Mouse (Mus musculus): ENCODE data around the gene Mpc1. TPM values are rescaled to one million over a fixed set of nuclear protein-coding genes. Genes with fewer than 3 reads are reported as not detected.

Mpc1 gene
- total and polyA plus RNA-seq, 2 experiments from 2014 or later, result 744 to 986 TPM

DNA sequence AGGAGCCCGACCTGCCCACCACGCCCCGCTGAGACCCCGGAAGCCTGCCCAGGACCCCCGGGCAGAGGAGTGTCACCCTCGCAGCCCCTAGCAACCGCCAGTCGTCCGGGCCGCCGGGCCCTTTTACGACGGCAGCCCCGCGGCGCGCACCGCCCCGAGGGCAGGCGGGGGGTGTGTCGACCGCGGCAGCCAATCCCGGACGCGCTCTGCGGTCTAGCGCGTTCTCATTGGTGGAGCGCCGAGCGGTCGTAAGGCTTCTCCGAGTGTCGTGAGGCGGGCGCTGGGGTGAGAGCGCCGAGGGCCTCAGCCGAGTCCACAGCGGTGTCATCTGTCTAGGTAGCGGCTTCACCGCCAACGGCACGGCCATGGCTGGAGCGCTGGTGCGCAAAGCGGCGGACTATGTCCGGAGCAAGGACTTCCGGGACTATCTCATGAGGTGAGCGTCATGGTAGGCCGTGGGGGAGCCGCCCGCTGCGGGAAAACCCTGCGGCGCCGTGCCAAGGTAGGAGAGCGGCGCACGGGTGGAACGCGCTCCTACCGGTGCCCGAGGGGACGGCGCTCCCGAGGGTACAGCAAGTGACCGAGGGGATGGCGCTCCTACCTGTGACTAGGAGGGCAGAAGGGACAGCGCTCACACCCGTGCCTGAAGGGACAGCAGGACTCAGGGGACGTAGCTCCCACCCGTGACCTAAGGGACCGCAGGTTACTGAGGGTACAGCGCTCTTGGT, 986 bp downstream of the Mpc1 start:
- Histone ChIP-seq H3K27me3 (ENCODE audit: control insufficient read depth, insufficient read depth, low read length) (no peaks in the 10 kb centered on the region), H3K9me3 (replicated peaks; ENCODE audit: control insufficient read depth, low read length) (no peaks in the 10 kb centered on the region), H3K36me3 (replicated peaks; ENCODE audit: control insufficient read depth, insufficient read depth, low read length) (no peaks in the 10 kb centered on the region), H3K4me3 (ENCODE audit: low read depth, low read length) (peak overlapping the region; percentile 85), H3K9ac (replicated peaks; ENCODE audit: low read depth, low read length) (peak overlapping the region; percentile 87), H3K4me1 (ENCODE audit: control insufficient read depth, insufficient read depth) (peaks cover 11% of the 10 kb centered on the region; the same call in 1 of the 2 replicates), H3K4me2 (ENCODE audit: low read depth, low read length) (peak overlapping the region; percentile 90), H3K27ac (ENCODE audit: low read depth) (peak overlapping the region; percentile 99)
- DNase-seq (ENCODE audit: low spot score) (peak; percentile 97), ATAC-seq (ENCODE audit: insufficient read depth, low read depth) (peak; percentile 94)
- TF ChIP-seq EP300 (IDR thresholded peaks at IDR 0.05; ENCODE audit: low read depth) (0 out of 2 replicates have a peak, but pooled peaks have one; percentile 54), CTCF (IDR thresholded peaks at IDR 0.05; ENCODE audit: low read depth) (0 out of 2 replicates have a peak, but pooled peaks have one; percentile 19)
- under 1% methylated on average over 77 of the region's 77 CpGs for WGBS

DNA sequence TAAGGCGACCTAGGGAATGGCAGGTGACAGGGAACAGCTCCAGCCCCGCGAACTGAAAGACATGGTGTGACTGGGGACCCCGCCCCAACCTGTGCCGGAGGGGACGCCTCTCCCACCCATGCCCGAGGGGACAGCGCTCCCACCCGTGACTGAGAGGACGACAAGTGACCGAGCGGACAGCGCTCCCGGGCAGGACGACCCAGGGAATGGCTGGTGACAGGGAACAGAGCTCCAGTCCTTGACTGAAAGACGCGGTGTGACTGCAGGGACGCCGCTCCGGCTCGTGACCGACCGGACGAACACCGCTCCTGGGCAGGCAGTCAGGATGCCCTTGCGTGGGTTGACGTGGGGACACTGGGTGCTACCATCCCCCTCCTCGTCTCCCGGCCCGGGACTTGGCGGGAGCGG, 1.6 kb downstream of the Mpc1 start:
- peak; percentile 7 for ATAC-seq (ENCODE audit: insufficient read depth, low read depth)
- Histone ChIP-seq H3K27me3 (ENCODE audit: control insufficient read depth, insufficient read depth, low read length) (no peaks in the 10 kb centered on the region), H3K4me3 (ENCODE audit: low read depth, low read length) (peak overlapping the region; percentile 85), H3K36me3 (replicated peaks; ENCODE audit: control insufficient read depth, insufficient read depth, low read length) (0 out of 2 replicates have a peak, but pooled peaks cover 5% of the 10 kb centered on the region), H3K4me1 (ENCODE audit: control insufficient read depth, insufficient read depth) (peaks cover 11% of the 10 kb centered on the region; the same call in 1 of the 2 replicates), H3K9ac (replicated peaks; ENCODE audit: low read depth, low read length) (peak overlapping the region; percentile 87), H3K27ac (ENCODE audit: low read depth) (peak overlapping the region; percentile 99), H3K9me3 (replicated peaks; ENCODE audit: control insufficient read depth, low read length) (no peaks in the 10 kb centered on the region), H3K4me2 (ENCODE audit: low read depth, low read length) (peak overlapping the region; percentile 90)
- under 1% methylated on average over 32 of the region's 32 CpGs for WGBS
- DNase-seq (ENCODE audit: low spot score), result peak; percentile 33
- TF ChIP-seq CTCF (IDR thresholded peaks at IDR 0.05; ENCODE audit: low read depth) (no peak), EP300 (IDR thresholded peaks at IDR 0.05; ENCODE audit: low read depth) (no peak)

DNA sequence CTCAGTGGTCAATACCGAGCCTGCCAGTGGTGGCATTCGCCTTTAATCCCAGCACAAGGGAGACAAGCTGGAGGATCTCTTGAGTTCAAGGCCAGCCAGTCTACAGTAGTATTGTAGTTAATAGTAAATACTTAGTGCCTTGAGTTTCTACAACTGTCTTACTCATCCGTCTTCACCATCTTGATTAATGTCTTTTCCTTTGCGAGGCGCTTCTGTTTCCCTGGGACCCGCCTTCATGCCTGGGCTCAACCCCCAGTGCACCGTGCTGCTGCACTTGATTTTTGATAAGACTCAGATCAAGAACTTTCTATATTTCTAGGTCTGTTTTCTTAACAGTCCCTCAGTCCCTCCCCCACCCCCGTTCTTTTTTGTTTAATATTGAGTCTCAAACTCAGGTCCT, 2.4 kb downstream of the Mpc1 start:
- Histone ChIP-seq H3K4me3 (ENCODE audit: low read depth, low read length) (peak overlapping the region; percentile 85), H3K9me3 (replicated peaks; ENCODE audit: control insufficient read depth, low read length) (no peaks in the 10 kb centered on the region), H3K4me2 (ENCODE audit: low read depth, low read length) (peak overlapping the region; percentile 90), H3K27me3 (ENCODE audit: control insufficient read depth, insufficient read depth, low read length) (no peaks in the 10 kb centered on the region), H3K36me3 (replicated peaks; ENCODE audit: control insufficient read depth, insufficient read depth, low read length) (0 out of 2 replicates have a peak, but pooled peaks cover 7% of the 10 kb centered on the region), H3K27ac (ENCODE audit: low read depth) (peak overlapping the region; percentile 99), H3K9ac (replicated peaks; ENCODE audit: low read depth, low read length) (peak overlapping the region; percentile 87), H3K4me1 (ENCODE audit: control insufficient read depth, insufficient read depth) (peaks cover 11% of the 10 kb centered on the region; the same call in 1 of the 2 replicates)
- WGBS, result 32% methylated on average over 8 of the region's 8 CpGs
- DNase-seq (ENCODE audit: low spot score) (no peak), ATAC-seq (ENCODE audit: insufficient read depth, low read depth) (no peak)
- TF ChIP-seq CTCF (IDR thresholded peaks at IDR 0.05; ENCODE audit: low read depth) (no peak), EP300 (IDR thresholded peaks at IDR 0.05; ENCODE audit: low read depth) (no peak)

DNA sequence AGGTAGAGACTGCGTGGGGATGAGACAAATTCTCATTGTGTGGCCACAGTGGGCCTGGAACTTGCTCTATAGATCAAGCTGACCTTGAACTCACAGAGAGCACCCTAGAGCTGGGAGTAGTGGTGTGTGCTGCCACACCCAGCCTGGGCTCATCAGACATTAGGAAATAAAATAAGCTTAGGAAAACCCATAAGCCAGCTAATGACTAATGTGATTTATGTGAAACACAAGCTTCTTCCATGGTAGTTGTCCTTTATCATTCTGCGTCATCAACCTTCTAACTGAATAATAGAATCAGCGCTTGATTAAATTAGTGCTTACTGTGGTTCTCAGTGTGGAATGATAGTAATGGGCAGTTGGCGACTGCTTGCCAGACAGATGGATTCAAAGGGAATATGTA, 4.3 kb downstream of the Mpc1 start:
- Histone ChIP-seq H3K27me3 (ENCODE audit: control insufficient read depth, insufficient read depth, low read length) (no peaks in the 10 kb centered on the region), H3K9me3 (replicated peaks; ENCODE audit: control insufficient read depth, low read length) (no peaks in the 10 kb centered on the region), H3K4me1 (ENCODE audit: control insufficient read depth, insufficient read depth) (peaks cover 8% of the 10 kb centered on the region; the same call in 1 of the 2 replicates), H3K4me3 (ENCODE audit: low read depth, low read length) (no peak overlapping the region), H3K4me2 (ENCODE audit: low read depth, low read length) (no peak overlapping the region), H3K9ac (replicated peaks; ENCODE audit: low read depth, low read length) (no peak overlapping the region), H3K27ac (ENCODE audit: low read depth) (no peak overlapping the region), H3K36me3 (replicated peaks; ENCODE audit: control insufficient read depth, insufficient read depth, low read length) (0 out of 2 replicates have a peak, but pooled peaks cover 7% of the 10 kb centered on the region)
- WGBS, result 90% methylated on average over 4 of the region's 4 CpGs
- DNase-seq (ENCODE audit: low spot score) (no peak), ATAC-seq (ENCODE audit: insufficient read depth, low read depth) (no peak)
- TF ChIP-seq CTCF (IDR thresholded peaks at IDR 0.05; ENCODE audit: low read depth), result no peak
- TF ChIP-seq EP300 (IDR thresholded peaks at IDR 0.05; ENCODE audit: low read depth), result no peak

DNA sequence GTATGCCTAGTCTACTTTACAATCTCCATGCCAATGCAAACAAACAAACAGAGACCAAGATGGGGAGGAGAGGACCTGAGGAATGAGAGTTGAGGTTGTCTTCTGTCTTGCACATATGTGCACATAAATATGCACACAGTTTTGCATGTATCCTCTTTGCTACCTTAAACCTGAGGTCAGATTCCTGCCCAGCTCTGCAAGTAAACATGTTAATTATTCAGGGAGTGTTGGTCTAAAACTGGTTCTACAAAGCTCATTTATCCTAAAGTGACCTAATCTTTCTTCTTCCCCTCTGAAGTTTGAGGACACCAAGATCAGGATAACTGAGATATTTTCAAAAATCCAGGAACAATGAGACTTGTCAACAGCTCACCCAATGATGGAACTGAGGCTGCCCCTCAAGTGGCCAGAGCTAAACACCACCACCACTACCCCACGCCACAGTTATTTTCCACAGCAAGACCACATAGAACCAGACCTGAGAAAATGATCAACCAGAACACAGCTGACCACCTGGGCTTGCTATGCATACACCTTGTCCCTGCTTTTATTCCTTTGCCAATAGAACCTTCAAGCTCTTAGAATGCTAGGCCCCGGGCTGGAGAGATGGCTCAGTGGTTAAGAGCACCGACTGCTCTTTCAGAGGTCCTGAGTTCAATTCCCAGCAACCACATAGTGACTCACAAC, 7.4 kb downstream of the Mpc1 start:
- Histone ChIP-seq H3K27ac (ENCODE audit: low read depth) (no peak overlapping the region), H3K4me3 (ENCODE audit: low read depth, low read length) (no peak overlapping the region), H3K4me2 (ENCODE audit: low read depth, low read length) (no peak overlapping the region), H3K4me1 (ENCODE audit: control insufficient read depth, insufficient read depth) (peaks cover 3% of the 10 kb centered on the region; the same call in 1 of the 2 replicates), H3K9ac (replicated peaks; ENCODE audit: low read depth, low read length) (no peak overlapping the region), H3K36me3 (replicated peaks; ENCODE audit: control insufficient read depth, insufficient read depth, low read length) (peaks cover 17% of the 10 kb centered on the region; the same call in 1 of the 2 replicates), H3K9me3 (replicated peaks; ENCODE audit: control insufficient read depth, low read length) (no peaks in the 10 kb centered on the region), H3K27me3 (ENCODE audit: control insufficient read depth, insufficient read depth, low read length) (no peaks in the 10 kb centered on the region)
- TF ChIP-seq EP300 (IDR thresholded peaks at IDR 0.05; ENCODE audit: low read depth) (no peak), CTCF (IDR thresholded peaks at IDR 0.05; ENCODE audit: low read depth) (no peak)
- WGBS, result 85% methylated on average over 3 of the region's 3 CpGs
- no peak for DNase-seq (ENCODE audit: low spot score)
- no peak for ATAC-seq (ENCODE audit: insufficient read depth, low read depth)
